Mouse (Mus musculus) E14TG2a.4 (cell line): ENCODE measurements around the gene Pitpnb.

ENCODE experiments used
- H3K27me3 ChIP-seq: 2 replicates; pipeline ENCODE4 v1.6.1; 2014; ENCODE audit warnings: low read length, control low read depth; ENCODE audit not compliant: insufficient read depth
- H3K36me3 ChIP-seq: 2 replicates; pipeline ENCODE4 v1.6.1; 2014; ENCODE audit warnings: low read length, control low read depth; ENCODE audit not compliant: insufficient read depth
- H3K4me1 ChIP-seq: replicated peaks from 2 replicates; pipeline ENCODE4 v1.6.1; 2014; ENCODE audit warnings: low read depth, low read length, control low read depth
- H3K4me3 ChIP-seq: replicated peaks from 2 replicates; pipeline ENCODE4 v1.5.1; 2014; ENCODE audit warnings: mild to moderate bottlenecking, low read length
- H3K9me3 ChIP-seq: 2 replicates; pipeline ENCODE4 v1.6.1; 2014; ENCODE audit warnings: low read length, control low read depth
- CTCF ChIP-seq: conservative IDR thresholded peaks from 2 replicates; pipeline ENCODE4 v1.5.1; 2014; ENCODE audit warnings: low read length
- NANOG ChIP-seq: IDR thresholded peaks from 2 replicates; pipeline ENCODE4 v1.6.1; 2014; ENCODE audit warnings: borderline replicate concordance, low read length, mixed read lengths
- POU5F1 ChIP-seq: IDR thresholded peaks from 2 replicates; pipeline ENCODE4 v1.6.1; 2014; ENCODE audit warnings: low read length, borderline replicate concordance

Gene Pitpnb

DNA sequence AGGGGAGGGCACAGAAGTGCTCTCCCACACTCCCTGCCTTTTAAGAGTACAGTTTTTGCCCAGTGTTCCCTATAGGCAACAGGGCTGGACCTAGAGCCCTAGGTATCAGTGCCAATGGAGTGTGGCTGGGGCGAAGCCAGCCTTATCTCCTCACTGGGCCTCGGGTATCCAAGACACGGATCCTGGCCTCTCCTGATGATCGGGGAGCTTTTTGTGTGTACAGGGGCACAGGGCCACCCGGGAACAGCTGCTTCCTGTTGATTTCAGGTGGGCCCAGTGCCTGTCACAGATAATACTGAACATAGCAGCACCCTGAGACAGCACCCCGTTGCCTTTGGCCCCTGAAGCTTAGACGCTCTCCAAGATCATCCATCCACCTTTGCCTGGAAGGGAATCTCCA is 105.7 kb downstream of the Pitpnb start:
- Histone ChIP-seq H3K9me3 (no peaks in the 10 kb centered on the region), H3K36me3 (no peaks in the 10 kb centered on the region), H3K27me3 (peaks cover 56% of the 10 kb centered on the region), H3K4me3 (no peak overlapping the region), H3K4me1 (peaks cover 85% of the 10 kb centered on the region)
- TF ChIP-seq CTCF (no peak), POU5F1 (no peak)

DNA sequence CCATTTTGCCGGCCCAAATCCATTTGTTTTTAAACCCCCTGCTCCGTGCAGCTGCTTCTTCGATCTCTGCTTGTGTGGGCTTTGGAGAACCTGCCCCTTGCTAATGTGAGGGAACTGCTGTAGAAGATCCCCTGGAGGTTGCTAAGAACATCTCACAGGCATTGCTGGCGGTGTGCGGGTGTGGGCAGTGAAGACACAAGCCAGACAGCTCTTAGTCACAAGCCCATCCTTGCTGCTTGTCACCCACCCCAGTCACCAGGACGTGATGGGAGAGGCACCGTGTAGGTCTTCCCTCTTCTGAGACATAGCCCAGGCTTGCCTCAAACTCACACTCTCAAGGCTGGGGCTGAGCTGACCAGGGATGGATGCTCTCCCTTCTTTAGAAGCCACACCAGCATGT is 106.6 kb downstream of the Pitpnb start:
- Histone ChIP-seq H3K4me3 (peak overlapping the region; percentile 21; the same call in 1 of the 2 replicates), H3K4me1 (peaks cover 95% of the 10 kb centered on the region), H3K36me3 (no peaks in the 10 kb centered on the region), H3K27me3 (peaks cover 49% of the 10 kb centered on the region), H3K9me3 (no peaks in the 10 kb centered on the region)
- TF ChIP-seq NANOG = no peak
- no peak for TF ChIP-seq CTCF
- no peak for TF ChIP-seq POU5F1
